Mouse (Mus musculus) lung, postnatal 25 days (tissue): ENCODE measurements at regions not wholly inside any gene's neighbourhood (a gene's known extent, or its start where the extent isn't known, plus 50 kb on each side); places are given as distances from the start of the nearest gene placed in this dataset.

ENCODE experiments used
- DNase-seq: peaks from one replicate; pipeline ENCODE4 v3.0.0; 2022; ENCODE audit warnings: low spot score

- DNase-seq: no peak
Measured at GRCm38 (mm10) chr9:113299900-113300299, 408.2 kb downstream of the Pdcd6ip start.

DNA sequence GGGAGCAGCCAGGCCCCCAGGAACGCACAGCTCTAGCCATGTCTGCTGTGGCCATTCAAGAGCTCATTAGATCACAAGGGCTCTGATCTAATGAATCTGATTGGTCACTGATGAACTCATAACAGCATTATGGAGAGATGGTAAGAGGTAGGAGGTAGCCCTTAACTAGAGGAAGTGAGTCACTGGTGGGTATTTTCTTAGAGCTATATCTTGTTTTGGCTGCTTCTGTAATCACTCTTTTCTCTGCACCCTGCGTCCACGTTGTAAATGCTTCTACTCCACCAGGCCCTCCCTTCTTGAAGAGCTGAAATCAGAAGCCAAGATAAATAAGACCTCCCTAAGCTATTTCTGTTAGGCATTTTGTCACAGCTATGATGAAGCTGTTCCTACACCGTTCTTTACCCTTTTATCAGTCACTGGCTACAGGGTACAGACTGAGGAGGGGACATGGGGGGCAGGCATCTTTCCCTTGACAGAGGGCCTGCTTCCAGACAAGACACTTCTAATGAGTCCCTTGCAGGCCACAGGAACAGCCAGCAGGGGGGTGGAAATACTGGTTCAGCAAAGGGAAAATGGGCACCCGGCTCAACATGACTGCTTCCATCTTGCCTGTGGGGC lies 412.1 kb downstream of the Pdcd6ip start:
- DNase-seq: no peak

- no peak for DNase-seq
Measured at GRCm38 (mm10) chr9:113287397-113287796, 420.7 kb downstream of the Pdcd6ip start.

GRCm38 (mm10) chr9:113283244-113283643 lies 424.8 kb downstream of the Pdcd6ip start:
- no peak for DNase-seq

GRCm38 (mm10) chr9:113270595-113270994 lies 437.5 kb downstream of the Pdcd6ip start:
- no peak for DNase-seq

- DNase-seq: no peak
Measured at GRCm38 (mm10) chr9:113267696-113268095, 440.4 kb downstream of the Pdcd6ip start.

- no peak for DNase-seq
Measured at GRCm38 (mm10) chr9:113263636-113264035, 444.4 kb downstream of the Pdcd6ip start.

DNA sequence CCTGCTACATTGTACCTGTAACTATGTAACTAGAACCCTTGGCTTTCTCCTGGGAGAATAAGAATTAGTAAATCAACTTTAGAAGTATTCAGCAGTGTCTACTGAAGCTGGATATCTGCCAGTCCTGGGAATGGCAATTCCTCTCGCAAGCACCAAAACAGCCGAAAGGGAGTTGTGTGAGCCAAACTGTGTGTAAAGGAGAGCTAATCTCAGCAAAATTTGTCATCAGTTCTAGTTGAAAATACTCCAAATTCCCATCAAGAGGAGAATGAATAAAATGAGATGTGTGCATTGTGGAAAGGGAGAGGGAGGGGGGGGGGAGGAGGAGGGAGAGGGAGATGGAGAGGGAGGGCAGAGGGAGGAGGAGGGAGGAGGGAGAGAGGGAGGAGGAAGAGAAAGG lies 447.8 kb downstream of the Pdcd6ip start:
- no peak for DNase-seq

GRCm38 (mm10) chr9:113258556-113258955 lies 449.5 kb downstream of the Pdcd6ip start:
- DNase-seq: no peak

GRCm38 (mm10) chr9:113248703-113249274 lies 459.3 kb downstream of the Pdcd6ip start:
- DNase-seq: no peak

DNA sequence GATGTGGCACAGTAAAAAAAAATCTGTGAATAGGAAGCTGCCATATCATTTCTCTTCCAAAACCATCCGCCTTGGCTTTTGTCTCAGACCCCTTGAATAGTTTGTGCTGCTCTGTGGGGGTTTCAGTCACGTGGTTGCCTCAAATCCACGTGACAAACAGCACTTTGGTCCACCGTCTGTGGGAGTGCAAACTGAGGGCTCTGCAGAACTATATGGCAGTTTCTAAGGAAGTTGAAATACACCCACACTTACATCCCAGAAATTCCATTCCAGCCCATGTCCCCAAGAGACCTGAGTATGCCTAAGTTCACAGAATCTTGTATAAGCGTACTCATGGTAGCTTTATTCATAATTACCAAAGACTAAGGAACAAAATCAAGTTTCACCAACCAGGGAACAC lies 460.1 kb downstream of the Pdcd6ip start:
- DNase-seq: no peak

DNA sequence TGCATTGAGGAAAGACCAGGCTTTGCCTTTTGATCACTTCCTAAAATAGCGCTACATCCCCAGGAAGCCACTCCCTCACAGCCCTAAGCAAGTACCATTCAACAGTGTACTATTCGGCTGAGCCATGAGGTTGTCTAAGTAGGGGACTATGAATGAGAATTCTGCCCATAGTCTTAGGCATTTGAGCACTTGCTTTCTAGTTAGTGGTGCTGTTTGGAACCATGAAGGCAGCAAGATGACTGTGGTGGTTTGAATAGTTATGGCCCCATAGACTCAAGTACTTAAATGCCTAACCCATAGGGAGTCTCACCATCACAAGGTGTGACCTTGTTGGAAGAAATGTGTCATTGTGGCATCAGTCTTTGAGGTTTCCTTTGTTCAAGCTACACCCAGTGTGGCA lies 464.2 kb downstream of the Pdcd6ip start:
- DNase-seq: no peak

- DNase-seq: no peak
Measured at GRCm38 (mm10) chr9:113233370-113233769, 474.7 kb downstream of the Pdcd6ip start.

DNA sequence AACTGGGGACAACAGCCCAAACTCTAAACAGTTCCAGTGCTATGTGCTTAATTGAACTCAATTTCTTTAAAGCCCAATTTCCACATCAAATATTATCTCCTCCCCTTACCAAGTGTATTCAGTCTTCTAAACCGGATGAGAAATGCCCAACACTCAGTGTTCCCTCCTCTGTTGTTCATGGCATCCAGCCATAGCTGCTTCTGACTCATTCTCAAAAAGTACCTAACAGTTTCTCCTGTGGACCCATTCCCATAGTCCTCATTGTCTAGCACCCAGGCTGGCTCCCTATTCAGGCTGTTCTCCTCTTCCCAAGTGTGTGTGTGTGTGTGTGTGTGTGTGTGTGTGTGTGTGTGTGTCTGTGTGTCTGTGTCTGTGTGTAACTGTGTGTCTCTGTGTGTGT lies 478.7 kb downstream of the Pdcd6ip start:
- DNase-seq: no peak

- no peak for DNase-seq
Measured at GRCm38 (mm10) chr9:113213930-113214329, 494.1 kb downstream of the Pdcd6ip start.

GRCm38 (mm10) chr9:113212389-113212788 lies 495.7 kb downstream of the Pdcd6ip start:
- DNase-seq: no peak

- no peak for DNase-seq
Measured at GRCm38 (mm10) chr9:113208181-113208580, 499.9 kb downstream of the Pdcd6ip start.

DNA sequence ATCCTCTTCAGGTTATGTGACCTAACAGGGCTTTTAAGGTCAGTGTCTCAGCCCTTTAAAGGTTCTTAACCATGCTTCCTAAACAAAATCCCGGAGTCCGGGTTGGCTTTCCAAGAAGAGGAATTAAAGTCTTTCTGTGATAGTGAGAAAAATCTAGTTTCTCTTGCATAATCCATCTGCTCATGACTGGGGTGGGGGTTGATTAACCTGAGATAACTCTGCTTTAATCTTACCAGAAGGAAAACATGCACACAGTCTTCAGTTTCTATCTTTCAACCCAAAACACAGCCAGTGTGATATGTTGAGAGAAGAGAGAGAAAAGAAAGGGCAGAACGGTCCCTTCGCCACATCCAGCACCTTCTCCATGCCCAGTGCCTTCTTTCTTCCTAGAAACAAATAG lies 508.8 kb downstream of the Pdcd6ip start:
- DNase-seq: no peak

GRCm38 (mm10) chr9:113195556-113195955 lies 512.5 kb downstream of the Pdcd6ip start:
- no peak for DNase-seq

- DNase-seq: no peak
Measured at GRCm38 (mm10) chr9:113192773-113193172, 515.3 kb downstream of the Pdcd6ip start.

GRCm38 (mm10) chr9:113191163-113191562 lies 516.9 kb downstream of the Pdcd6ip start:
- no peak for DNase-seq

DNA sequence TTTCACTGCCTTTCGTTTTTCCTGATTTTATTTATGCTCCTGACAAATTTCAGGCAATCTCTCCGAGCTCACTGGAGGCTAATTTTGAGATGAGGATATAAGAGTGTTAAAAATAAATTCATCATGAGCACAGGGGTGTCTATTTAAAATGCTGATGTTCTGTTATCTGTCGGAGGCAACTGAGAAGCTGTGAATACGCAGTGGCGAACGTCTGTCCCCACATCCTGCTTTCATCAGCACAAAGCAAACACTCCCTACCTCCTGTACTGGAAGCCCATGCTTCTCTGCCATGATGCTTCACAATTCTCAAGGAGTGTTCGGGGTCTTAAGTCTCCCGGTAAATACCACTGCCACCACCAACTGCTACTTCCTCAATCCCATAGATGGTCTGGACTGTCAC lies 526.9 kb downstream of the Pdcd6ip start:
- DNase-seq: no peak

DNA sequence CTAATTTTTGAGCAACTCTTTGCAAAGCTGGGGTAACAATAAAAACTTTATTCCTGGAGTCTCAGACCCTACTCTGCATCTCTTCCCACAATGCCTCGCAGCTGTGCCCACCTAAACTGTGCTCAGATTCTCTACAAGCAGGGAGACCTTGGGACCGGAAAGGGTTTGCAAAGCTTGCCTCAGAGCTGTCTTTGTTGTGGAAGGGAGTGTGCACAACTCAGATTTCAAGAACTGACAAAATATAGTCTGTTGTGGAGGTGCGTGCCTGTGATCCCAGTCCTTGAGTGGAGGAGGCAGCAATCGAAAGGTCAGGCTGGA lies 530.2 kb downstream of the Pdcd6ip start:
- DNase-seq: no peak

DNA sequence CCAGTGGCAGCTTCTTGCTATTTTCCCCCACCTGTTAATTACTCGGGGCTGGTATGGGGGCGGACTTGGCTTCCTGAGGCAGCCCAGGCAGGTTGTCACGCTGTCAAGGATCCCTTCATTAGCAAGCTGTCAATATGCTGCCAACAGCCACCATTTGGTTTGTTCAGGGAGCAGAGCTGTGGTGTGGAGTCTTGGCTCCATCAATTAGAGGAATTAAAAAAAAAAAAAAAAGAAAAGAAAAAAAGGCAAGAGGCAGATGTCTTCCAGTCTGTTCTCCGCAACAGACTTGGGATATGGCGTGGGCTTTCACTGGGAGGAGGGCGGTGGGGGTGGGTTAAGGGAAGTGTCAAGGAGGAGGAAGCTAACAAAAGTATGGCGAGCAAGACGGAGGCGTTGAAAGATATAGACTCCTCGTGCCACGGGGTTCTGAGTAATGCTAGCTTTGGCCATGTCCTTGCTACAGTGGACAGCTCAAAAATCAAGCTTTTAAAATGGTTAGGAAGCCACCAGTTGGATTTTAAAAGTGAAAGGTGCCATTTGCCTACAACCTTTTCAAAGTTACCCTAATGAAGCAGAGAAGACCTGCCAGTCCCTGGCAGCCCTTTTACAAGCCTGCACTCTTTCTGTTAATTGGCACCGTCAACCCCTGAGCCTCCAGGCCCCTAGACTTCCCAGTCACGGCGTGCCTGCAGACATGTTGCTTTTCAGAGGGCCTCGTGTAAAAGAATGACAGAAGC lies 530.7 kb downstream of the Pdcd6ip start:
- no peak for DNase-seq
